Mouse (Mus musculus) spleen, postnatal 36 days (tissue): ENCODE measurements around the gene Eln.

Experiments used
- DNase-seq, 2 experiments: peaks; one replicate each; pipeline ENCODE4 v3.0.0; 2022; ENCODE audit warnings: low spot score in 2 of 2, mixed read lengths in 1 of 2

The Eln gene

GRCm38 (mm10) chr5:134684398-134684797 lies 62.7 kb downstream of the Eln start:
- no peak for DNase-seq

- no peak for DNase-seq
Observed at GRCm38 (mm10) chr5:134683813-134684212, 63.3 kb downstream of the Eln start.

GRCm38 (mm10) chr5:134680238-134680637 lies 66.9 kb downstream of the Eln start:
- no peak for DNase-seq

- no peak for DNase-seq
Observed at GRCm38 (mm10) chr5:134678827-134679546, 68.1 kb downstream of the Eln start.

- DNase-seq, result peak; percentile 48
Observed at GRCm38 (mm10) chr5:134678031-134678430, 69.1 kb downstream of the Eln start.

- DNase-seq, result no peak
Observed at GRCm38 (mm10) chr5:134677491-134677890, 69.6 kb downstream of the Eln start.

- peak; percentile 34 to 43 for DNase-seq
Observed at GRCm38 (mm10) chr5:134675956-134676759, 71.0 kb downstream of the Eln start.

- no peak for DNase-seq
Observed at GRCm38 (mm10) chr5:134674977-134675376, 72.1 kb downstream of the Eln start.

GRCm38 (mm10) chr5:134672611-134673010 lies 74.5 kb downstream of the Eln start:
- DNase-seq, result no peak

GRCm38 (mm10) chr5:134672198-134672516 lies 75.0 kb downstream of the Eln start:
- no peak for DNase-seq

GRCm38 (mm10) chr5:134671335-134672197 lies 75.6 kb downstream of the Eln start:
- DNase-seq, result no peak

- DNase-seq, result no peak
Observed at GRCm38 (mm10) chr5:134669001-134669708, 78.0 kb downstream of the Eln start.

GRCm38 (mm10) chr5:134668495-134668894 lies 78.6 kb downstream of the Eln start:
- no peak for DNase-seq

GRCm38 (mm10) chr5:134656708-134657107 lies 90.4 kb downstream of the Eln start:
- no peak for DNase-seq
